Mouse (Mus musculus) midbrain, embryonic 16.5 days (tissue): ENCODE results near the gene Sema3b. TPM values are rescaled to one million over a fixed set of nuclear protein-coding genes. Genes with fewer than 3 reads are reported as not detected.

Experiments
- ATAC-seq: fragments of 200-750 bp; cut with Nextera tagmentation; 2 replicates; pipeline ENCODE4 v1.8.0; 2017; ENCODE audit warnings: moderate TSS enrichment
- H3K27ac ChIP-seq: fragments of 300-500 bp; sonication (generic); 2 replicates; pipeline ENCODE4 v1.5.1; 2014; ENCODE audit warnings: mild to moderate bottlenecking, low read length, mixed read lengths
- H3K27me3 ChIP-seq: fragments of 300-500 bp; sonication (generic); 2 replicates; pipeline ENCODE4 v1.6.1; 2014; ENCODE audit warnings: low read depth, low read length, mixed read lengths; ENCODE audit not compliant: control insufficient read depth, insufficient read depth
- H3K36me3 ChIP-seq: fragments of 300-500 bp; sonication (generic); 2 replicates; pipeline ENCODE4 v1.6.1; 2014; ENCODE audit warnings: mild to moderate bottlenecking, low read length, moderate library complexity, mixed read lengths; ENCODE audit not compliant: control insufficient read depth, insufficient read depth
- H3K4me1 ChIP-seq: fragments of 300-500 bp; sonication (generic); 2 replicates; pipeline ENCODE4 v1.6.1; 2014; ENCODE audit warnings: mild to moderate bottlenecking, low read length, mixed read lengths; ENCODE audit not compliant: control insufficient read depth, insufficient read depth
- H3K4me2 ChIP-seq: fragments of 300-500 bp; sonication (generic); 2 replicates; pipeline ENCODE4 v1.6.1; 2014; ENCODE audit warnings: mild to moderate bottlenecking, low read length, mixed read lengths
- H3K4me3 ChIP-seq: fragments of 300-500 bp; sonication (generic); 2 replicates; pipeline ENCODE4 v1.5.1; 2014; ENCODE audit warnings: low read depth, mild to moderate bottlenecking, low read length, moderate library complexity, mixed read lengths
- H3K9ac ChIP-seq: fragments of 300-500 bp; sonication (generic); 2 replicates; pipeline ENCODE4 v1.6.1; 2014; ENCODE audit warnings: low read depth, low read length, mixed read lengths
- H3K9me3 ChIP-seq: fragments of 300-500 bp; sonication (generic); replicated peaks from 2 replicates; pipeline ENCODE4 v1.6.1; 2014; ENCODE audit warnings: mild to moderate bottlenecking, low read length, mixed read lengths; ENCODE audit not compliant: control insufficient read depth, poor library complexity, severe bottlenecking
- WGBS: fragments of 180-500 bp; shearing (Covaris S2); extraction: QIAGEN DNeasy Blood & Tissue Kit; methylation state at CpG from one replicate; pipeline ENCODE4 v1.1.7; 2014; 5-methylcytosine and 5-hydroxymethylcytosine counted together
- polyA plus RNA-seq: library from polyadenylated mRNA; unstranded; fragments of >200 nt; fragmentation: Nextera tagmentation; extraction: Ambion mirVana; gene quantifications from 2 replicates; pipeline ENCODE4 v1.2.1, GENCODE M21; 2015

The Sema3b gene
- polyA plus RNA-seq, 1 experiment from 2014 or later, result 3.7 TPM

- H3K4me3 ChIP-seq, result peak overlapping the region; percentile 74
- peak overlapping the region; percentile 86 for H3K9ac ChIP-seq
- WGBS, result under 1% methylated on average over 35 of the region's 35 CpGs
- H3K36me3 ChIP-seq, result no peaks in the 10 kb centered on the region
- peak overlapping the region; percentile 95 for H3K27ac ChIP-seq
- H3K27me3 ChIP-seq, result no peaks in the 10 kb centered on the region
- H3K4me1 ChIP-seq, result peaks cover 52% of the 10 kb centered on the region
- no peak for ATAC-seq
- H3K9me3 ChIP-seq, result no peaks in the 10 kb centered on the region
- H3K4me2 ChIP-seq, result peak overlapping the region; percentile 96
Observed at GRCm38 (mm10) chr9:107634406-107635278, 25.6 kb upstream of the Sema3b start.

DNA sequence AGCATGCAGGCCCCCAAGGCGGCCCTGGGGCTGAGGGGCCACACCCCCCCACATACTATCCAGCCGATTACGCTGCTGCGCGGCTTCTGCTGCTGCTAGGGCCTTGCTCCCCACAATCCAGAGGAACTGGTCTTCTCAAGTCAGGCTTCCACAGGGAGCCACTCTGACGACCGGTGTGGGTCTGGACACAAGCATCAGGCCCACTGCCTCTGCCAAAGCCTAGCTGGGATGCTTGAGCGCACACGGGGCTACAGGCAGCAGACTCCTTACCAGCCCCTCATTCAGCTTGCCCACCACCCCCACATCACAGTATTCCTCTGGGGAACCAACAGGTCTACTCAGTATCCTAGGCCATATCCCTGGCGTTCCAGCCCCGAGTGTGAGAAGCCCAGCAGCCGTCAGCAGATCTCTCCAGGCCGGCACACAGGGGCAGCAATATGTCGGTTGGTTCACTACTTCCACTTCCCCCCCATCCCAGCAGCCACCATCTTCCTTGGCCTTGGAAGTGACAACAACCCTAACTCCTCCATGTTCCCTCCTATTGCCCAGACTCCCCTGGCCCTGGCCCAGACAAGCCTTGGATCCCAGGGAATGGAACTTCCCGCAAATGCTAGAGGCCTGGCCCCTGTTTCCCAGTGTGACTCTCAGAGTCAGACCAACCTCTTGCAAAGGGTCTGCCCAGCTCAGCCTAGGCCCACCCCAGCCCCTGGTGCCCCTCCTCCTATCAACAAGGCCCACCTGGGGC, 24.8 kb upstream of the Sema3b start:
- Histone ChIP-seq H3K36me3 (no peaks in the 10 kb centered on the region), H3K27me3 (no peaks in the 10 kb centered on the region), H3K4me1 (peaks cover 58% of the 10 kb centered on the region), H3K9me3 (no peaks in the 10 kb centered on the region), H3K4me3 (peak overlapping the region; percentile 74), H3K9ac (peak overlapping the region; percentile 86), H3K4me2 (peak overlapping the region; percentile 96), H3K27ac (peak overlapping the region; percentile 95)
- no peak for ATAC-seq
- 0% methylated on average over 15 of the region's 15 CpGs for WGBS

DNA sequence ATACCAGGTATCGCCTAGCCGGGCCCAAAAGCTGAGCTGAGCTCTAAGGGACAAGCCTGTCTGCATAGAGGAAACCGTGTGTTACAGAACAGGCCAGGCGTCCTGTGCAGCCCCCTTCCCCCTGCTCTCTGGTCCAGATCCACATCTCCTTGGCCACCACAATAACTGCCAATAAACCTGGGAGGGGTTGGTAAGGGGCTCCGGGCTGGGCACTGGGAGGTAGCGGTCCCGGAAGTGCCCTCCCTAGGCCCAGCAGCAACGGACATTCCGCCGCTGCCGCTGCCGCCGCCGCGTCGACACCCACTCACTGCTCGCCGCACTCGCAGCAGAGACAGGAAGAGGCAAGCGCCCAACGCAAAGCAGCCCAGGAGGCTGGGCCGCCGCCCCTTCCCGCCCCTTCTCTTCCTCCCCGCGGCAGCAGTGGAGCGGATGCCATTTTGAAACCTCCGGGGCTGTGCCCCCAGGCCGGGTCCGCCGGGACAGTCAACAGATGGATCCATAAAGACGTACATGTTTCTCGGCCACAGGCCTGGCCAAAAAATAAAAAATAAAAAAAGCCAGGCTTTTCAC, 24.1 kb upstream of the Sema3b start:
- Histone ChIP-seq H3K27ac (peak overlapping the region; percentile 95), H3K9ac (peak overlapping the region; percentile 86), H3K27me3 (no peaks in the 10 kb centered on the region), H3K4me2 (peak overlapping the region; percentile 96), H3K4me1 (peaks cover 65% of the 10 kb centered on the region), H3K4me3 (peak overlapping the region; percentile 74), H3K36me3 (no peaks in the 10 kb centered on the region), H3K9me3 (no peaks in the 10 kb centered on the region)
- WGBS, result under 1% methylated on average over 32 of the region's 33 CpGs
- ATAC-seq, result peak; percentile 19; the same call in 1 of the 2 replicates

- ATAC-seq, result no peak
- H3K4me1 ChIP-seq, result peaks cover 71% of the 10 kb centered on the region
- WGBS, result 12% methylated on average over 6 of the region's 6 CpGs
Observed at GRCm38 (mm10) chr9:107632478-107632877, 23.4 kb upstream of the Sema3b start.

DNA sequence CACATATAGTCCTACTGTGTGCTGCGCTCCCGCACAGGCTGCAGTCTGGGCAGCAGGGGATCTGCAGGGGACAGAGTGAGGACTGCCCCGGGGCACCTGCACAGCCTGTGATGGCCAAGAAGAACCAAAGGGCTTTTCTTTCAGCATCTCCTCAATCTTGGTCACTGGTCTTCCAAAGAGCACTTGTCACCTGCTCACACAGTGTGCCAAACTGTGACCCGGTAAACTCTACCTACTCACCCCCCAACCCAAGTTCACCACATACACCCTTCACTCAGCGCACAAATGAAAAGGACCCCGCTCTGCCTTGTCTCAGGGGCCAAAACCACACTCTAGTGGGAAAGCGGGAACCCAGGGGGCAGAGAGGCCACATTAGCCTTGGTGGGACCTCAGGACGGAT, 22.8 kb upstream of the Sema3b start:
- Histone ChIP-seq H3K27me3 (no peaks in the 10 kb centered on the region), H3K9ac (peak overlapping the region; percentile 86), H3K27ac (peak overlapping the region; percentile 95), H3K9me3 (no peaks in the 10 kb centered on the region), H3K4me1 (peaks cover 71% of the 10 kb centered on the region), H3K36me3 (no peaks in the 10 kb centered on the region), H3K4me2 (peak overlapping the region; percentile 96), H3K4me3 (peak overlapping the region; percentile 74)
- no peak for ATAC-seq
- WGBS, result 55% methylated on average over 8 of the region's 8 CpGs

More at GRCm38 (mm10) chr9:107632478-107632877, 23.4 kb upstream of the Sema3b start:
- Histone ChIP-seq H3K4me3 (peak overlapping the region; percentile 74), H3K27me3 (no peaks in the 10 kb centered on the region), H3K9ac (peak overlapping the region; percentile 86), H3K27ac (peak overlapping the region; percentile 95), H3K9me3 (no peaks in the 10 kb centered on the region), H3K4me2 (peak overlapping the region; percentile 96), H3K36me3 (no peaks in the 10 kb centered on the region)

- Histone ChIP-seq H3K27ac (peak overlapping the region; percentile 95), H3K9ac (peak overlapping the region; percentile 86), H3K4me1 (peaks cover 72% of the 10 kb centered on the region), H3K4me3 (no peak overlapping the region; the same call in 1 of the 2 replicates), H3K36me3 (no peaks in the 10 kb centered on the region), H3K27me3 (no peaks in the 10 kb centered on the region), H3K4me2 (peak overlapping the region; percentile 96), H3K9me3 (no peaks in the 10 kb centered on the region)
- ATAC-seq, result no peak
- WGBS, result 25% methylated on average over 9 of the region's 9 CpGs
Observed at GRCm38 (mm10) chr9:107631311-107631826, 22.3 kb upstream of the Sema3b start.

GRCm38 (mm10) chr9:107630576-107630975, 21.5 kb upstream of the Sema3b start:
- peaks cover 69% of the 10 kb centered on the region for H3K4me1 ChIP-seq
- peak overlapping the region; percentile 95 for H3K27ac ChIP-seq
- no peak overlapping the region for H3K4me3 ChIP-seq
- H3K9ac ChIP-seq, result peak overlapping the region; percentile 43; the same call in 1 of the 2 replicates
- peak; percentile 7; the same call in 1 of the 2 replicates for ATAC-seq
- no peaks in the 10 kb centered on the region for H3K9me3 ChIP-seq
- 2% methylated on average over 4 of the region's 4 CpGs for WGBS
- no peaks in the 10 kb centered on the region for H3K27me3 ChIP-seq
- no peaks in the 10 kb centered on the region for H3K36me3 ChIP-seq
- peak overlapping the region; percentile 39 for H3K4me2 ChIP-seq

DNA sequence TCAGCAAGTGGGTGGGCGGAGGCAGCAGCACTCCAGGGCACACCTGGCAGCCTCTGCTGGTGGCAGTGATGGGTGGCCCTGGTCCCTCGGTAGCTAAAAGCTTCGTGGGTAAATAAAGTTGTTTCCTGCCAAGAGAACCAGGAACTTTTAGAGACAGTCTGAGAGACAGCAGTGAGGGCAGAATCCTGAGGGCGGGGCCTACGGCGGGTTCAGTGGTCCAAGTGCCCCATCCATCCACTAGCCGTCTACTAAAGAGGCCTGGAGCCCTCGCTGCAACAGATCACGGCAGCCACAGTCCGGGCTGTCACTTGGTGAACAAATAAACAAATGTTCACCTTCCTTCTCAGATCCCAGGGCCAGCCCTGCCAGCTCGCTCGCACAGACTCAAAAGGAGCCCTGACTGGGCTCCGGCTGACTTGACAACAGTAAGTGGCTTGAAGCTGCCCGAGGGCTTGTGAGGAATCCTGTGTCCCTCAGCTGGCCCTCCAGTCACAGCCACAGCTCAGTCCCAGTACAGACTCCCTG, 20.9 kb upstream of the Sema3b start:
- no peak for ATAC-seq
- no peaks in the 10 kb centered on the region for H3K9me3 ChIP-seq
- peak overlapping the region; percentile 95 for H3K27ac ChIP-seq
- H3K9ac ChIP-seq, result peak overlapping the region; percentile 43
- peak overlapping the region; percentile 39 for H3K4me2 ChIP-seq
- H3K4me3 ChIP-seq, result peak overlapping the region; percentile 3; the same call in 1 of the 2 replicates
- H3K27me3 ChIP-seq, result no peaks in the 10 kb centered on the region
- H3K36me3 ChIP-seq, result no peaks in the 10 kb centered on the region
- 6% methylated on average over 14 of the region's 14 CpGs for WGBS
- H3K4me1 ChIP-seq, result peaks cover 69% of the 10 kb centered on the region
